Comparison of ENCODE assay signal across 15 mouse cellular contexts in genomic region chr9:56522281-56522680, GRCm38 (mm10).
DNase-seq lines count a peak whose midpoint lies in the region.
"Had no signal": no experiment of that assay in that cellular context is flagged by ENCODE, and none has a peak within 500 bp of the region (broad histone marks: within the 10 kb centered on the region; RNA-seq: fewer than 3 reads in every experiment).

No protein-coding gene starts in this region.

- peak; percentile 13 for DNase-seq in thymus, postnatal 0 days (ENCODE audit: low spot score)
- no peak for DNase-seq in thymus, postnatal 10 days (ENCODE audit: low spot score in 2 of 2)
- peak; percentile 46 for DNase-seq in R1 (ENCODE audit: low read depth, low spot score)
- DNase-seq in cerebellum, adult 11-12 months: no peak
- DNase-seq in embryo, embryonic 10.5 days (ENCODE audit: low spot score): no peak
- DNase-seq: adrenal gland, adult 8-10 months; adrenal gland, postnatal 14 days; adrenal gland, postnatal 36 days; B cell, adult 2 months; cerebellum, adult 18-20 months; cerebellum, adult 8-10 months; cerebellum, adult 9-11 months; cerebellum, postnatal 14 days; cerebellum, postnatal 36 days; forebrain, postnatal 0 days had no signal

Comparison
In these comparisons a context has a peak if more than half of its experiments do, and no peak if none do; other contexts are left out.
1. DNase-seq: peak in thymus, postnatal 0 days (single experiment) and R1 (single experiment); none in thymus, postnatal 10 days (0 of 2), cerebellum, adult 11-12 months (single experiment) and embryo, embryonic 10.5 days (single experiment).